Mouse (Mus musculus) erythroblast, embryonic 14.5 days (primary cell): ENCODE data around the gene Ubr3.

ENCODE experiments used
- GATA1 ChIP-seq: IDR thresholded peaks from 2 replicates; pipeline ENCODE4 v1.6.1; 2012; ENCODE audit warnings: low read length, inconsistent platforms, mixed read lengths
- TAL1 ChIP-seq: IDR thresholded peaks from 3 replicates; pipeline ENCODE4 v1.6.1; 2012; ENCODE audit warnings: low read length, inconsistent platforms, mixed read lengths

DNA sequence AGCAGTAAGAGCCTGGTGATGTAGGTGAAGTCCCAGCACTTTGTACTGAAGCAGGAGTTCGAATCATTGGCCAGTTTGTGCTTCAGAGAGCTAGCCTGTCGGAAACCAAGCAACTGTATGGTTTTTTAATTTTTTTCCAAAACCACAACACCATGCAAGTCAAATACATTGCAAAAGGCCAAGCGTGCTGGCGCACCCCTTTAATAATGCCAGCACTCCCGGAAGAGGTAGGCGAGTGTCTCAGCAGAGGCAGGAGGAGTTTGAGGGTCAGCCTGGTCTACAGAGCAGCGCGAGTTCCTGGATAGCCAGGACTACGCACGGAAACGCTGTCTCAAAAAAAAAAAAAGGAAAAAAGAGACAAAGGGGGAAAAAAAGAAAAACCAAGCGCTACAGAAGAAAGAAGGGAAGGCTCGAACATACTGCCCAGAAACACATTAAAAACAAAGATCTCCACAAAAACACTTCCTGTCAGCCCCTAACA lies 36.0 kb upstream of the Ubr3 start:
- TF ChIP-seq GATA1 (no peak), TAL1 (no peak)
